Mouse (Mus musculus) bone marrow macrophage, adult 2 months (primary cell): ENCODE measurements around the gene Srl.

Source experiments
- CTCF ChIP-seq: IDR thresholded peaks from 2 replicates; pipeline ENCODE4 v1.5.1; 2012; ENCODE audit warnings: low read depth, mild to moderate bottlenecking, low read length, moderate library complexity
- POLR2A ChIP-seq: IDR thresholded peaks from 2 replicates; pipeline ENCODE4 v1.6.1; 2012; ENCODE audit warnings: mild to moderate bottlenecking, low read depth, low read length, borderline replicate concordance

- TF ChIP-seq POLR2A (no peak), CTCF (no peak)
These were observed 20.9 kb downstream of the Srl start for GRCm38 (mm10) chr16:4520673-4521072.
